Mouse (Mus musculus) liver, embryonic 14.5 days (tissue): ENCODE measurements around the gene Pbx4. TPM values are rescaled to one million over a fixed set of nuclear protein-coding genes. Genes with fewer than 3 reads are reported as not detected.

Experiments
- ATAC-seq: fragments of 200-750 bp; cut with Nextera tagmentation; 2 replicates; pipeline ENCODE4 v1.8.0; 2017; ENCODE audit warnings: moderate number of reproducible peaks, mild to moderate bottlenecking, moderate library complexity; ENCODE audit not compliant: insufficient read depth
- DNase-seq, 3 experiments: peaks; one replicate each; pipeline ENCODE4 v3.0.0-alpha.2; 2012 to 2013; ENCODE audit warnings: low read depth in 3 of 3, low spot score in 3 of 3
- H3K27ac ChIP-seq: fragments of 300-500 bp; sonication (generic); 2 replicates; pipeline ENCODE4 v1.5.1; 2014; ENCODE audit warnings: moderate library complexity, mild to moderate bottlenecking, control low read depth, inconsistent platforms
- H3K27me3 ChIP-seq: fragments of 300-500 bp; sonication (generic); 2 replicates; pipeline ENCODE4 v1.6.1; 2014; ENCODE audit warnings: mild to moderate bottlenecking, low read length, moderate library complexity; ENCODE audit not compliant: control insufficient read depth, insufficient read depth
- H3K36me3 ChIP-seq: fragments of 300-500 bp; sonication (generic); replicated peaks from 2 replicates; pipeline ENCODE4 v1.6.1; 2014; ENCODE audit warnings: low read depth; ENCODE audit not compliant: control insufficient read depth, insufficient read depth
- H3K4me1 ChIP-seq, 2 experiments: fragments of 200-500 bp in 1 of 2; fragments of 300-500 bp in 1 of 2; sonication (generic) in 1 of 2; replicated peaks; 2 replicates each; pipeline ENCODE4 v1.6.1; 2012 to 2014; ENCODE audit warnings: antibody characterized with exemption in 1 of 2, inconsistent platforms in 1 of 2, low read length in 1 of 2; ENCODE audit not compliant: control insufficient read depth in 2 of 2, insufficient read depth in 2 of 2
- H3K4me2 ChIP-seq: fragments of 300-500 bp; sonication (generic); 2 replicates; pipeline ENCODE4 v1.6.1; 2014; ENCODE audit warnings: low read depth, mild to moderate bottlenecking, control low read depth, moderate library complexity
- H3K4me3 ChIP-seq, 2 experiments: fragments of 200-500 bp in 1 of 2; fragments of 300-500 bp in 1 of 2; sonication (generic) in 1 of 2; 2 replicates each; pipeline ENCODE4 v1.5.1; 2012 to 2014; ENCODE audit warnings: low read depth in 2 of 2, low read length in 2 of 2, mild to moderate bottlenecking in 2 of 2, control low read depth in 1 of 2, inconsistent platforms in 1 of 2, moderate library complexity in 1 of 2; ENCODE audit not compliant: insufficient read depth in 1 of 2
- H3K9ac ChIP-seq: fragments of 300-500 bp; sonication (generic); replicated peaks from 2 replicates; pipeline ENCODE4 v1.6.1; 2014; ENCODE audit warnings: mild to moderate bottlenecking, control low read depth, moderate library complexity
- H3K9me3 ChIP-seq: fragments of 300-500 bp; sonication (generic); 2 replicates; pipeline ENCODE4 v1.6.1; 2016; ENCODE audit warnings: low read length, mixed read lengths; ENCODE audit not compliant: control insufficient read depth
- CTCF ChIP-seq: IDR thresholded peaks from 2 replicates; pipeline ENCODE4 v1.5.1; 2016; ENCODE audit warnings: antibody characterized with exemption, low read depth, control low read depth
- EP300 ChIP-seq: IDR thresholded peaks from 2 replicates; pipeline ENCODE4 v1.6.1; 2016; ENCODE audit warnings: antibody characterized with exemption, low read depth
- WGBS: fragments of 180-500 bp; shearing (Covaris S2); extraction: QIAGEN DNeasy Blood & Tissue Kit; methylation state at CpG from one replicate; pipeline ENCODE4 v1.1.7; 2014; ENCODE audit not compliant: insufficient replicate concordance; 5-methylcytosine and 5-hydroxymethylcytosine counted together
- polyA plus RNA-seq, 2 experiments: library from polyadenylated mRNA; depleted of rRNA in 1 of 2; stranded (reverse) in 1 of 2; unstranded in 1 of 2; fragments of >200 nt; fragmentation: Nextera tagmentation in 1 of 2; extraction: Ambion mirVana in 1 of 2; gene quantifications; 2 replicates each; pipeline versions ENCODE4 v1.2.1 to v1.2.3; 2012 to 2014

Gene Pbx4
- polyA plus RNA-seq, 2 experiments = 1.7 to 2.5 TPM

- Histone ChIP-seq H3K4me1 (peaks cover 0 to 7% of the 10 kb centered on the region in 2 experiments; a peak in 2 of 4 replicates), H3K9ac (no peak overlapping the region), H3K4me2 (no peak overlapping the region), H3K36me3 (peaks cover 10% of the 10 kb centered on the region), H3K9me3 (no peaks in the 10 kb centered on the region), H3K27me3 (peaks cover 10% of the 10 kb centered on the region), H3K4me3 (no peak overlapping the region), H3K27ac (no peak overlapping the region)
- ATAC-seq (no peak), DNase-seq (no peak)
- TF ChIP-seq CTCF (no peak), EP300 (no peak)
- WGBS = 68% methylated on average over 6 of the region's 6 CpGs
These were observed 62.6 kb downstream of the Pbx4 start for GRCm38 (mm10) chr8:69894836-69895332.

- Histone ChIP-seq H3K4me3 (no peak overlapping the region), H3K4me2 (no peak overlapping the region), H3K36me3 (peaks cover 10% of the 10 kb centered on the region), H3K9ac (no peak overlapping the region), H3K27ac (no peak overlapping the region), H3K9me3 (no peaks in the 10 kb centered on the region), H3K4me1 (peaks cover 5 to 12% of the 10 kb centered on the region in 2 experiments), H3K27me3 (peaks cover under 1% of the 10 kb centered on the region)
- 75% methylated on average over 4 of the region's 4 CpGs for WGBS
- DNase-seq = no peak
- TF ChIP-seq EP300 (no peak), CTCF (no peak)
- no peak for ATAC-seq
These were observed 63.6 kb downstream of the Pbx4 start for GRCm38 (mm10) chr8:69895772-69896451.

GRCm38 (mm10) chr8:69897857-69898256 lies 65.6 kb downstream of the Pbx4 start:
- Histone ChIP-seq H3K4me1 (peaks cover 5 to 12% of the 10 kb centered on the region in 2 experiments), H3K4me2 (no peak overlapping the region), H3K27me3 (no peaks in the 10 kb centered on the region), H3K4me3 (no peak overlapping the region), H3K9me3 (no peaks in the 10 kb centered on the region), H3K36me3 (peaks cover 10% of the 10 kb centered on the region), H3K27ac (no peak overlapping the region), H3K9ac (no peak overlapping the region)
- WGBS = 74% methylated on average over 6 of the region's 6 CpGs
- TF ChIP-seq EP300 (no peak), CTCF (no peak)
- ATAC-seq (no peak), DNase-seq (no peak)

DNA sequence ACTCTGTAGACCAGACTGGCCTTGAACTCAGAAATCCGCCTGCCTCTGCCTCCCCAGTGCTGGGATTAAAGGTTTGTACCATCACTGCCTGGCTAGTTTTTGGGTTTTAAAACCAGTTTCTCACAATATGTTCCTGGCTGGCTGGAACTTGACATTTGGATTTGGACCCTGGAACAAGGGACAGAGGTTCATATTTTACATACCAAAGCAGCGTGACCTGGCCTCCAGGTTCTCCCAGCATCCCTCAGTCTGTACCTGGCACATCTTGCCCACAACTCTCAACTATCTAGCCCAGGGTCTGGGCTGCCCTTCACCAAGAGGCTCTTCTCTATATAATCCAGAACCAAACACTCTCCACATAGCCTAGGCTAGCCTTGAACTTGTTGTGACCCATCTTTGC lies 67.6 kb downstream of the Pbx4 start:
- Histone ChIP-seq H3K4me3 (no peak overlapping the region; a peak in 1 of 4 replicates), H3K4me2 (peak overlapping the region; percentile 100), H3K27me3 (no peaks in the 10 kb centered on the region), H3K9me3 (no peaks in the 10 kb centered on the region), H3K4me1 (peaks cover 10 to 16% of the 10 kb centered on the region in 2 experiments), H3K36me3 (no peaks in the 10 kb centered on the region; the same call in 1 of the 2 replicates), H3K9ac (no peak overlapping the region), H3K27ac (no peak overlapping the region)
- TF ChIP-seq CTCF = no peak
- no peak for TF ChIP-seq EP300
- ATAC-seq = no peak
- DNase-seq = no peak
- 84% methylated on average over 2 of the region's 2 CpGs for WGBS

- H3K4me2 ChIP-seq = peak overlapping the region; percentile 100
- H3K9ac ChIP-seq = peak overlapping the region; percentile 96
- no peaks in the 10 kb centered on the region for H3K9me3 ChIP-seq
- WGBS = 6% methylated on average over 12 of the region's 12 CpGs
- DNase-seq (no peak), ATAC-seq (no peak)
- H3K4me3 ChIP-seq = peak overlapping the region; percentile 77 to 97
- H3K4me1 ChIP-seq = peaks cover 10 to 16% of the 10 kb centered on the region in 2 experiments
- H3K27ac ChIP-seq = peak overlapping the region; percentile 95
- TF ChIP-seq CTCF (no peak), EP300 (no peak)
- no peaks in the 10 kb centered on the region; the same call in 1 of the 2 replicates for H3K36me3 ChIP-seq
- no peaks in the 10 kb centered on the region for H3K27me3 ChIP-seq
These were observed 68.7 kb downstream of the Pbx4 start for GRCm38 (mm10) chr8:69900895-69901451.
